21 mouse cellular contexts compared by ENCODE assay signal in genomic region chr3:38921031-38921430, GRCm38 (mm10). TPM values are rescaled to one million over a fixed set of nuclear protein-coding genes. Genes with fewer than 3 reads are reported as not detected.
DNase-seq lines count a peak whose midpoint lies in the region; ATAC-seq and TF ChIP-seq lines count a peak whose summit lies in the region.
"Had no signal": no experiment of that assay in that cellular context is flagged by ENCODE, and none has a peak within 500 bp of the region (broad histone marks: within the 10 kb centered on the region; RNA-seq: fewer than 3 reads in every experiment).

No protein-coding gene starts in this region.

- peaks cover 5% of the 10 kb centered on the region for H3K4me1 ChIP-seq in heart, adult 2 months (ENCODE audit: control insufficient read depth, insufficient read depth, low read length)
- peaks cover 13% of the 10 kb centered on the region; the same call in 1 of the 2 replicates for H3K4me1 ChIP-seq in kidney, postnatal 0 days (replicated peaks; ENCODE audit: insufficient read depth, low read length)
- H3K4me1 ChIP-seq in kidney, embryonic 14.5 days (ENCODE audit: control insufficient read depth, insufficient read depth, low read length): peaks cover 12% of the 10 kb centered on the region
- peaks cover 7% of the 10 kb centered on the region for H3K4me1 ChIP-seq in lung, embryonic 16.5 days (replicated peaks; ENCODE audit: control insufficient read depth, insufficient read depth, low read length)
- no peaks in the 10 kb centered on the region; the same call in 1 of the 2 replicates for H3K4me1 ChIP-seq in embryonic fibroblast, embryonic 13.5 days (ENCODE audit: control insufficient read depth, insufficient read depth, low read length)

- peaks cover 5% of the 10 kb centered on the region for H3K36me3 ChIP-seq in heart, adult 2 months (ENCODE audit: control insufficient read depth, insufficient read depth, low read length)
- H3K36me3 ChIP-seq in kidney, postnatal 0 days (ENCODE audit: insufficient read depth, low read length): no peaks in the 10 kb centered on the region
- no peaks in the 10 kb centered on the region for H3K36me3 ChIP-seq in kidney, embryonic 14.5 days (ENCODE audit: control insufficient read depth, insufficient read depth, low read length)
- H3K36me3 ChIP-seq in lung, embryonic 16.5 days (ENCODE audit: control insufficient read depth, insufficient read depth, low read length): no peaks in the 10 kb centered on the region
- H3K36me3 ChIP-seq: heart, embryonic 15.5 days; hindbrain, embryonic 13.5 days had no signal

- DNase-seq in heart, adult 2 months: no peak
- DNase-seq in heart, adult 8-10 months (ENCODE audit: low spot score): no peak
- peak; percentile 82 for DNase-seq in kidney, postnatal 0 days (ENCODE audit: low spot score)
- DNase-seq in lung, postnatal 25 days (ENCODE audit: low spot score): no peak
- DNase-seq in adrenal gland, postnatal 25 days: no peak
- DNase-seq: adrenal gland, adult 2 months; adrenal gland, postnatal 36 days; cerebellum, adult 2 months; cerebellum, postnatal 10 days; gastrocnemius, postnatal 36 days; heart, adult 11 months; heart, postnatal 14 days had no signal

- H3K9me3 ChIP-seq in kidney, postnatal 0 days (replicated peaks; ENCODE audit: low read length): no peaks in the 10 kb centered on the region
- no peaks in the 10 kb centered on the region for H3K9me3 ChIP-seq in kidney, embryonic 14.5 days (ENCODE audit: control insufficient read depth, low read length)
- no peaks in the 10 kb centered on the region for H3K9me3 ChIP-seq in lung, embryonic 16.5 days (ENCODE audit: control insufficient read depth, low read length)
- H3K9me3 ChIP-seq: forebrain, embryonic 10.5 days; heart, embryonic 15.5 days; hindbrain, embryonic 13.5 days had no signal

- H3K27me3 ChIP-seq in heart, adult 2 months (ENCODE audit: control insufficient read depth, insufficient read depth, low read length): no peaks in the 10 kb centered on the region
- no peaks in the 10 kb centered on the region for H3K27me3 ChIP-seq in kidney, postnatal 0 days (ENCODE audit: insufficient read depth, low read length)
- H3K27me3 ChIP-seq in kidney, embryonic 14.5 days (ENCODE audit: control insufficient read depth, insufficient read depth, low read length): no peaks in the 10 kb centered on the region
- H3K27me3 ChIP-seq in lung, embryonic 16.5 days (ENCODE audit: control insufficient read depth, insufficient read depth, low read depth, low read length): no peaks in the 10 kb centered on the region
- H3K27me3 ChIP-seq: heart, embryonic 15.5 days; hindbrain, embryonic 13.5 days had no signal

- no peak for TF ChIP-seq EP300 in heart, adult 2 months (IDR thresholded peaks at IDR 0.05; ENCODE audit: insufficient read depth, low read depth, low read length)

- 0 out of 2 replicates have a peak overlapping the region, but pooled peaks have one; percentile 7 for H3K27ac ChIP-seq in heart, adult 2 months
- no peak overlapping the region for H3K27ac ChIP-seq in kidney, postnatal 0 days
- H3K27ac ChIP-seq in kidney, embryonic 14.5 days (ENCODE audit: low read depth, low read length): no peak overlapping the region
- no peak overlapping the region for H3K27ac ChIP-seq in lung, embryonic 16.5 days (ENCODE audit: low read length)
- peak overlapping the region; percentile 39; the same call in 1 of the 2 replicates for H3K27ac ChIP-seq in embryonic fibroblast, embryonic 13.5 days (ENCODE audit: insufficient read depth, low read length)
- H3K27ac ChIP-seq: forebrain, embryonic 10.5 days; heart, embryonic 15.5 days; hindbrain, embryonic 13.5 days; hindbrain, postnatal 0 days had no signal

- TF ChIP-seq POLR2A in heart, adult 2 months (IDR thresholded peaks at IDR 0.05; ENCODE audit: insufficient read depth, low read depth, low read length): no peak
- TF ChIP-seq POLR2A in embryonic fibroblast, embryonic 13.5 days (IDR thresholded peaks at IDR 0.05; ENCODE audit: low read depth, low read length): no peak

- no peak for ATAC-seq in kidney, postnatal 0 days (replicated peaks; ENCODE audit: low FRiP score, low read depth)
- no peak for ATAC-seq in kidney, embryonic 14.5 days (ENCODE audit: low FRiP score, low TSS enrichment)
- peak; percentile 52; the same call in 1 of the 2 replicates for ATAC-seq in lung, embryonic 16.5 days (ENCODE audit: low read depth)
- ATAC-seq: forebrain, embryonic 14.5 days; hindbrain, postnatal 0 days had no signal

- intact Hi-C loops in heart, adult 2 months (cut with DNase I): loop anchor here (2.0 kb wide), 1 partner anchor 14 kb away; no protein-coding TSS in a partner anchor

- H3K4me2 ChIP-seq in kidney, postnatal 0 days (ENCODE audit: low read length): no peak overlapping the region
- H3K4me2 ChIP-seq in kidney, embryonic 14.5 days (replicated peaks; ENCODE audit: low read depth, low read length): no peak overlapping the region
- H3K4me2 ChIP-seq in lung, embryonic 16.5 days (ENCODE audit: low read depth, low read length): no peak overlapping the region
- H3K4me2 ChIP-seq: heart, embryonic 11.5 days; heart, embryonic 15.5 days; hindbrain, embryonic 13.5 days had no signal

- no peaks in the 10 kb centered on the region for H3K79me2 ChIP-seq in heart, adult 2 months (replicated peaks; ENCODE audit: control insufficient read depth, insufficient read depth, low read length)

- WGBS in heart, adult 2 months: 61% methylated on average over 2 of the region's 2 CpGs
- WGBS in kidney, postnatal 0 days: 36% methylated on average over 2 of the region's 2 CpGs
- 35% methylated on average over 2 of the region's 2 CpGs for WGBS in kidney, embryonic 14.5 days
- WGBS in lung, embryonic 16.5 days: 48% methylated on average over 2 of the region's 2 CpGs

- no peak for TF ChIP-seq CTCF in heart, adult 2 months (IDR thresholded peaks at IDR 0.05)
- TF ChIP-seq CTCF in kidney, postnatal 0 days (IDR thresholded peaks at IDR 0.05; ENCODE audit: low read depth): no peak
- TF ChIP-seq CTCF in embryonic fibroblast, embryonic 13.5 days (IDR thresholded peaks at IDR 0.05; ENCODE audit: borderline replicate concordance, insufficient read depth, low read length): no peak

- no peak overlapping the region for H3K9ac ChIP-seq in heart, adult 2 months (ENCODE audit: low read depth, low read length)
- no peak overlapping the region for H3K9ac ChIP-seq in kidney, postnatal 0 days (ENCODE audit: low read depth, low read length)
- no peak overlapping the region for H3K9ac ChIP-seq in kidney, embryonic 14.5 days (ENCODE audit: low read depth, low read length)
- no peak overlapping the region for H3K9ac ChIP-seq in lung, embryonic 16.5 days (ENCODE audit: low read length)
- H3K9ac ChIP-seq: heart, embryonic 15.5 days; hindbrain, embryonic 13.5 days had no signal

- H3K4me3 ChIP-seq in heart, adult 2 months: no peak overlapping the region
- no peak overlapping the region for H3K4me3 ChIP-seq in kidney, postnatal 0 days (replicated peaks; ENCODE audit: low read depth, low read length)
- H3K4me3 ChIP-seq in kidney, embryonic 14.5 days (ENCODE audit: low read length): no peak overlapping the region
- no peak overlapping the region for H3K4me3 ChIP-seq in lung, embryonic 16.5 days (ENCODE audit: low read length)
- no peak overlapping the region for H3K4me3 ChIP-seq in embryonic fibroblast, embryonic 13.5 days (ENCODE audit: insufficient read depth, low read length)
- H3K4me3 ChIP-seq: forebrain, embryonic 10.5 days; heart, embryonic 15.5 days; hindbrain, embryonic 13.5 days had no signal

RNA-seq across cellular contexts. Expression of gene Fat4, which starts 34.3 kb away (rescaled TPM):
- total RNA-seq in heart, adult 2 months (2021): 1 to 10 TPM; 5.1 TPM
- polyA plus RNA-seq in heart, adult 2 months (2012; rRNA removed): 1.9 and 3.5 TPM in 2 replicates
- 1 to 10 TPM; 4.9 to 5.9 (median 5.5) TPM for total RNA-seq in heart, adult 8-10 months (2022)
- polyA plus RNA-seq in kidney, postnatal 0 days (2015; fragmentation: Nextera tagmentation; extraction: Ambion mirVana): 3.9 and 4.1 TPM in 2 replicates
- polyA plus RNA-seq in kidney, embryonic 14.5 days (2014; fragmentation: Nextera tagmentation; extraction: Ambion mirVana): 10.0 and 14.1 TPM in 2 replicates
- polyA plus RNA-seq in lung, embryonic 16.5 days (2015; fragmentation: Nextera tagmentation; extraction: Ambion mirVana): 4.6 and 4.7 TPM in 2 replicates
- 35.1 and 67.9 TPM in 2 replicates for polyA plus RNA-seq in embryonic fibroblast, embryonic 13.5 days (2011; ENCODE audit: insufficient read length, low read depth, missing spikeins)
- 23.7 and 39.6 TPM in 2 replicates for total RNA-seq in adrenal gland, postnatal 25 days (2021)

Comparison
In these comparisons a context has a peak if more than half of its experiments do, and no peak if none do; other contexts are left out.
1. H3K27ac ChIP-seq: peak in heart, adult 2 months (single experiment) and embryonic fibroblast, embryonic 13.5 days (single experiment); none in kidney, postnatal 0 days (single experiment), kidney, embryonic 14.5 days (single experiment) and lung, embryonic 16.5 days (single experiment).